Mouse (Mus musculus) ES-Bruce4 (cell line): Measurements from ENCODE around the gene Mrc2.

ENCODE experiments used
- CTCF ChIP-seq: IDR thresholded peaks from one replicate; pipeline ENCODE4 v1.8.1; 2011; ENCODE audit warnings: low read depth, low read length
- POLR2A ChIP-seq: IDR thresholded peaks from one replicate; pipeline ENCODE4 v1.8.1; 2011; ENCODE audit warnings: low read length; ENCODE audit not compliant: insufficient read depth

DNA sequence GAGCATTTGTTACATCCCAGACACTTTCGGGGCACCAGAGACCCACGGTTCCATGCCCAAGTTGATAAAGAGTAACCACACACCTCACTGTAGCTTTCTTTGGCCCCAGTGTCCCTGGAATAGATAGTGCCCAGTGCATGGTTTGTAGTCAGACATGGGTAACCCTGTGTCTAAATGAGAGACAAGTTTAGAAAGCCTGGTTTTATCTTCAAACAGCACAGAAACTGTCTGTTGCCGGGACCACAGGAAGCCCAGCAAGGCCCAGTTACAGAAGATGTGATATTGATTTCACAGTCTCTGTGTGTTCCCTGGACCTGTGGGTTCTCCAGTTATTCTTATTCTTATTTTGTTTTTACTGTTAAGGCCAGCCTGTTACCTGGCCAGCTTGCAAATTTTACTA lies 74.7 kb downstream of the Mrc2 start:
- no peak for TF ChIP-seq POLR2A
- TF ChIP-seq CTCF, result no peak
